Mouse (Mus musculus): ENCODE results near the gene Pmp22. TPM values are rescaled to one million over a fixed set of nuclear protein-coding genes. Genes with fewer than 3 reads are reported as not detected.

Pmp22 gene
- polyA plus RNA-seq, 1 experiment from 2014 or later: 78.4 TPM

DNA sequence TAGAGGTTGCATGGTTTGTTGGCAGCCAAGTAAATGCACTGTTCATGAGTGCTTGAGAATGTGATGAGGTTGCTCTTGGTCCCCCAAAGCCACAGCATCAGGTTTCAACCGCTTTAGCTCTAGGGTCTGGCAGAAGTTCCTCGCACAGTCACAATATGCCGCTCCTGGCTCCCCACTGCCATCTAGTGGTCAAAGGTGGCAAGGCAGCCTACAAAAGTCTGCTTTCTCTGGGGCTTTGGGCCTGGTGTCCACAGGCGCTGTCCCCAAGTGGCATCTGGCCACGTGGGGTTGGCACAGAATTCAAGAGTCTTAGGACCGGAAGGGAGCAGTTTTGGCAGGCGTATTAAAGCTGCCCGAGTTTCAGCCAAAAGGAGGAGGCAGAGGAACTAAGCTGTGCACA, 6.8 kb downstream of the Pmp22 start:
- Histone ChIP-seq H3K27ac (replicated peaks) (peak overlapping the region; percentile 46), H3K27me3 (replicated peaks) (peaks cover 6% of the 10 kb centered on the region; the same call in 1 of the 2 replicates), H3K4me1 (peaks cover 54% of the 10 kb centered on the region), H3K36me3 (peaks cover 52% of the 10 kb centered on the region), H3K4me2 (peak overlapping the region; percentile 12; the same call in 1 of the 2 replicates), H3K9me3 (no peaks in the 10 kb centered on the region), H3K4me3 (no peak overlapping the region), H3K9ac (peak overlapping the region; percentile 54)
- ATAC-seq (ENCODE audit: extremely low read depth, insufficient number of reproducible peaks, low FRiP score, low TSS enrichment): 0 out of 2 replicates have a peak, but pooled peaks have one; percentile 4
- WGBS: 3% methylated on average over 8 of the region's 8 CpGs

DNA sequence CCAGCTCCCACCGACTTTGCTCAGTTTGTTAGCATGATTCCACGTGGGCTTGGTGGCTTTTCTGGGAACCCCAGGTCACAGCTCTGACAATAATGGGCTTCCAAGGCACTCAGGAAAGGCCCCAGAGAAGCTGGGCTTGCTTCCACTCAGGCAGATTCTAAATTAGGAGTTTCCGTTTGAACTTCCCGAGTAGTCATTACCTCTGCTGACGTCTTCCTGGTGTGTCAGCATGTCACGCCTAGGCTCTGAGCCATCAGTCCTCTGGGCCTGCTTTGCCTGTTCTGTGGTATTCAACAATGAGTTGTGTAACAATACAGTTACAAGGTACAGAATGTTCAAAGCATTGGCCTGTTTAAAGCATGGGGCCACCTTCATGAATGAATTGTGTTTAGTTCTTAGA, 7.4 kb downstream of the Pmp22 start:
- WGBS: 53% methylated on average over 6 of the region's 6 CpGs

DNA sequence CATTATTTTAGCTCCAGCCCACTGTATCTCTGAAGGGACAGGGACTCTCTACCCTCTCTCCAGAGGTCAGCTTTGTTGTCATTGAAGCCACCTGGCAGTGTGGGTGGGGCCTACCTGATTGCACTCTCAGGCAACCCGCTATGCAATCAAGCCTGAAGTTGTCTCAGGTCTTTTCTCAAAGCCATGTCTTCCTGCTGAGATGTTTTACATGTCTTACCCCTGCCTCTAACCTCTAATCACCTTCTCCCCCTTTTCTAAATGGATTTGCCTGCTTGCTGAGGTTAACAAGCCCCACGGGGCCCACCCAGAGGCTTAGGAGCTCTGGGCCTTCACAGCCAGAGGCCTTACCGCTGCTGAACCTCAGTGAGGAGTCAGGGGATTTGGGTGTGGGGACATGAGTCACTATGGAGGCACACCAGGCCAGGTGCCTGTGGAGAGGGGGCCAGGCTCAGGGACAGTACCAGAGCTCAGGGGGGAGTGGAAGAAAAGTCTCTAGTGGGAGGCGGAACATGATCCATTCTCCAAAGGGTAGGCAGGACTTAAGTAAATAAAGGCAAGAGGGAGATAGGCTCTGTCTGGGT, 8.1 kb downstream of the Pmp22 start:
- Histone ChIP-seq H3K27me3 (replicated peaks) (0 out of 2 replicates have a peak, but pooled peaks cover 5% of the 10 kb centered on the region), H3K4me1 (peaks cover 41% of the 10 kb centered on the region), H3K4me3 (no peak overlapping the region), H3K4me2 (no peak overlapping the region), H3K9ac (no peak overlapping the region), H3K27ac (replicated peaks) (no peak overlapping the region), H3K36me3 (peaks cover 64% of the 10 kb centered on the region), H3K9me3 (no peaks in the 10 kb centered on the region)
- no peak for ATAC-seq (ENCODE audit: extremely low read depth, insufficient number of reproducible peaks, low FRiP score, low TSS enrichment)
- WGBS: 77% methylated on average over 4 of the region's 4 CpGs

More for the DNA sequence above, 7.4 kb downstream of the Pmp22 start:
- H3K36me3 ChIP-seq: peaks cover 58% of the 10 kb centered on the region
- H3K9ac ChIP-seq: peak overlapping the region; percentile 54
- peak overlapping the region; percentile 46; the same call in 1 of the 2 replicates for H3K27ac ChIP-seq (replicated peaks)
- H3K4me2 ChIP-seq: peak overlapping the region; percentile 12; the same call in 1 of the 2 replicates
- no peaks in the 10 kb centered on the region for H3K9me3 ChIP-seq
- H3K27me3 ChIP-seq (replicated peaks): 0 out of 2 replicates have a peak, but pooled peaks cover 5% of the 10 kb centered on the region
- H3K4me3 ChIP-seq: no peak overlapping the region
- H3K4me1 ChIP-seq: peaks cover 48% of the 10 kb centered on the region
- ATAC-seq (ENCODE audit: extremely low read depth, insufficient number of reproducible peaks, low FRiP score, low TSS enrichment): no peak

DNA sequence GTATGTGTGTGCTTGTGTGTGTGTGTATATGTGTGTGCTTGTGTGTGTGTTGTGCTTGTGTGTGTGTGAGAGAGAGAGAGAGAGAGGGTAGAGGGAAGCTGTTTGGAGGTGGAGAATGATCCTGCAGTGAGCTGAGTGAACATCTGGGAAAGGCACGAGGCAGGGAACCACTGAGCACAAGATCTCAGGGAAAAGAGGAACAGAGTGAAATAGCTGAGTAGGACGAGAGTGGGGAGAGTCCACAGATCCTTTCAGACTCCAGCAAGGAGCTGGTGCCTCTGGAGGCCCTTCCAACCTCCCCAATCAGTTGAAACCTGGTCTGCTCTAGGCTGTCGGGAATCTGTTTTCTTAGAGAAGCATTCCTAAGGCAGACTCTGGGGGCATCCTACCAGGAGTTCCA, 10.0 kb downstream of the Pmp22 start:
- Histone ChIP-seq H3K9ac (no peak overlapping the region), H3K9me3 (no peaks in the 10 kb centered on the region), H3K4me3 (no peak overlapping the region), H3K36me3 (peaks cover 81% of the 10 kb centered on the region), H3K4me1 (peaks cover 46% of the 10 kb centered on the region), H3K27me3 (replicated peaks) (0 out of 2 replicates have a peak, but pooled peaks cover 5% of the 10 kb centered on the region), H3K27ac (replicated peaks) (no peak overlapping the region), H3K4me2 (no peak overlapping the region)
- 40% methylated on average over 3 of the region's 3 CpGs for WGBS
- no peak for ATAC-seq (ENCODE audit: extremely low read depth, insufficient number of reproducible peaks, low FRiP score, low TSS enrichment)

DNA sequence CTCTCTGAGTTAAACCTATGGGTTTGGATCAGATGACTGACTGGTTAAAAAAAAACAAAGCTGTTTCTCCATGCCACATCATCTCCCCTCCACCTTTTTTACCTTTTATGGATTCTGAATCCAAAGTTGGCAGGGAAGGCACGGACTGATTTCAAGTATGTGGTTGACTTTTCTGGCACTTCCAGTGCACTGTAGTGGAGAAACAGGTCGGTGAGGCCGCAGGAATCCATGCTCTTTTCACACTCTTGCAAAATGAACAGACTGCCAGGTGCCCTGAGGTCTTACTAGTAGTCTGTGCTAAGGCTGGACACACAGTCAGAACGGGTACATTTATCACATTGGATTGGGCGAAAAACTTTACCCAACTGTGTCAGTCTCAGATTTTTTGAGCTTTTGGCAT, 13.5 kb downstream of the Pmp22 start:
- no peaks in the 10 kb centered on the region for H3K27me3 ChIP-seq (replicated peaks)
- H3K4me3 ChIP-seq: no peak overlapping the region
- H3K27ac ChIP-seq (replicated peaks): no peak overlapping the region
- no peaks in the 10 kb centered on the region for H3K9me3 ChIP-seq
- peaks cover 77% of the 10 kb centered on the region for H3K36me3 ChIP-seq
- H3K9ac ChIP-seq: no peak overlapping the region
- H3K4me1 ChIP-seq: peaks cover 41% of the 10 kb centered on the region
- H3K4me2 ChIP-seq: no peak overlapping the region
- ATAC-seq (ENCODE audit: extremely low read depth, insufficient number of reproducible peaks, low FRiP score, low TSS enrichment): no peak
- 81% methylated on average over 5 of the region's 5 CpGs for WGBS

DNA sequence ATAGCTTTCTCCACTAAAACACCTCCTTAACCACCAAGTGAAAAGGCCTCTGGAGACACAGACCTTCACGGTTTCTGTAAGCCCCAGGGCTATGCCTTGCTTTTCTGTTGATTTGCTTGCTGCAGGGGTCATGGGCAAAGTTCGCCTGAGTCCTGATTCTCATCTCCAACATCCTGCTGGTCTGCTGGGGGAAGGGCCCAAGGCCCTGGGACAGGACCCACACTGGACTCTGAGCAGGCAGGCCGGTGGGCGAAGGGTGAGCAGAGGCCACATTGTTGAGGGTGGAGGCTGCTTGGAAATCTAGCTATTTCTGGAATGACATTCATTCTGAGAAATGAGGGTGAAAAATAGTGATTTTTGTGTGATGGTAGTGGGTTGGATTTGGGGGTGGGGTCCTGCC, 14.0 kb downstream of the Pmp22 start:
- Histone ChIP-seq H3K9ac (0 out of 2 replicates have a peak overlapping the region, but pooled peaks have one; percentile 14), H3K4me2 (no peak overlapping the region), H3K4me3 (no peak overlapping the region), H3K36me3 (peaks cover 72% of the 10 kb centered on the region), H3K9me3 (no peaks in the 10 kb centered on the region), H3K4me1 (peaks cover 41% of the 10 kb centered on the region), H3K27ac (replicated peaks) (no peak overlapping the region), H3K27me3 (replicated peaks) (no peaks in the 10 kb centered on the region)
- WGBS: 77% methylated on average over 4 of the region's 4 CpGs
- ATAC-seq (ENCODE audit: extremely low read depth, insufficient number of reproducible peaks, low FRiP score, low TSS enrichment): no peak

DNA sequence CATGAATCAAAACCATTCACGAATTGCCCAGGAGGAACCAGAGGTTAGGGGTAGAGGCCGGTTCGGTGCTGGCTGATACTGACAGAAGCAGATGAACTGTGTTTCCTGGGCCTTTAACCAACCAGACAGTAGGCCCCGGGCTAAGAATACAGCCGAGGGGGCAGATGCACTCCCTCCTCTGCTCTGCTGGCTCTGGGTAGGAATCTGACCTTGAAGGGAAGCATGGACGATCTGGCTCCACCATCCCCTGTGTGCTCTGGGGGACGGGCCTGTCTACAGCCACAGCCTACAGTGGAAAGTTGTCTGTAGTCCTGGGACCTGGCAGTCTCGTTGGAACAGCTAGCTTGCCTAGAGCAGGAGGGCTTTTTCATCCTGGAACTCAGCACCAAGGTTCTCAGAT, 14.7 kb downstream of the Pmp22 start:
- H3K27me3 ChIP-seq (replicated peaks): no peaks in the 10 kb centered on the region
- no peak overlapping the region for H3K4me3 ChIP-seq
- H3K9ac ChIP-seq: no peak overlapping the region
- no peaks in the 10 kb centered on the region for H3K9me3 ChIP-seq
- 46% methylated on average over 8 of the region's 8 CpGs for WGBS
- H3K36me3 ChIP-seq: peaks cover 65% of the 10 kb centered on the region
- ATAC-seq (ENCODE audit: extremely low read depth, insufficient number of reproducible peaks, low FRiP score, low TSS enrichment): no peak; the same call in 1 of the 2 replicates
- no peak overlapping the region for H3K4me2 ChIP-seq
- peak overlapping the region; percentile 46; the same call in 1 of the 2 replicates for H3K27ac ChIP-seq (replicated peaks)
- peaks cover 41% of the 10 kb centered on the region for H3K4me1 ChIP-seq

DNA sequence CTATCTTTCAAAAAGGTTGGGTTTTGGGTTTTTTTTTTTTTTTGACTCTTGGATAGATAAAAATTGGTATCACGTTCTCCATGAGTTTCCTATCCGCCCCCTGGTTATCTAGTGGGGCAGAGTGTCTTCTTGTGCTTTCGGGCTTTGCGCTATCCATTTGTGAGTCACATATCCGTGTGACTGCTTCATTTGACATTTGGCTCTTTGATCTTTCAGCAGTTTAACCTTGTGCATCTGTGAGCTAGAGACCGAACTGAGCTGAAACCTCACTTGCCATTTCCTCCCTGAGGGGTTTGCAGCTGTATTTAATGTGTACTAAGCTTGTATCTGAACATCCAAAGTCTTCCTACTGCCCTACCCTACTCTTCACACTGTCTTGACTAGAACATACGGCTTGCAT, 17.8 kb downstream of the Pmp22 start:
- Histone ChIP-seq H3K9ac (no peak overlapping the region), H3K9me3 (no peaks in the 10 kb centered on the region), H3K4me2 (no peak overlapping the region), H3K27ac (replicated peaks) (no peak overlapping the region), H3K27me3 (replicated peaks) (no peaks in the 10 kb centered on the region), H3K4me3 (no peak overlapping the region), H3K36me3 (peaks cover 50% of the 10 kb centered on the region), H3K4me1 (peaks cover 41% of the 10 kb centered on the region)
- 38% methylated on average over 7 of the region's 7 CpGs for WGBS
- no peak for ATAC-seq (ENCODE audit: extremely low read depth, insufficient number of reproducible peaks, low FRiP score, low TSS enrichment)

DNA sequence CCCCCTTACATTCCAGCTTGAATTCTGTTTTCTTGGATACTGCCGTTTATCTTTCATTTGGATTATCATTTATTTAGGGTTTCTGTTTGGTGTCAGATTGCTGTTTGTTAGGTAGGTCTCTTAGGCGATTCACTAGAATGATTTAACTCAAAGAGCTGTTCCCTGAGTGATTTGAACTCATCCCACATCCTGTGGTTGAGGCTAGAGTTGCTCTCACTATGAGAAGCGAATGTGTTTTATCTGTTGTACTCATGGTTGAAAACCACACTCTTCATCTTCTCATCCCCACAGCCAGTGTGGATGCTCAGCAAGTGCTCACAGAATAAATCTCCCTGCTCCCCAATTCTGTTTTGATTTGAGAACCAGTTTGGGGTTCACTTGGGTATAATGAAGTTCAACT, 19.5 kb downstream of the Pmp22 start:
- Histone ChIP-seq H3K36me3 (peaks cover 51% of the 10 kb centered on the region), H3K4me3 (no peak overlapping the region), H3K4me1 (peaks cover 28% of the 10 kb centered on the region), H3K4me2 (no peak overlapping the region), H3K27me3 (replicated peaks) (no peaks in the 10 kb centered on the region), H3K27ac (replicated peaks) (no peak overlapping the region), H3K9ac (no peak overlapping the region), H3K9me3 (no peaks in the 10 kb centered on the region)
- 80% methylated on average over 3 of the region's 3 CpGs for WGBS
- ATAC-seq (ENCODE audit: extremely low read depth, insufficient number of reproducible peaks, low FRiP score, low TSS enrichment): no peak

DNA sequence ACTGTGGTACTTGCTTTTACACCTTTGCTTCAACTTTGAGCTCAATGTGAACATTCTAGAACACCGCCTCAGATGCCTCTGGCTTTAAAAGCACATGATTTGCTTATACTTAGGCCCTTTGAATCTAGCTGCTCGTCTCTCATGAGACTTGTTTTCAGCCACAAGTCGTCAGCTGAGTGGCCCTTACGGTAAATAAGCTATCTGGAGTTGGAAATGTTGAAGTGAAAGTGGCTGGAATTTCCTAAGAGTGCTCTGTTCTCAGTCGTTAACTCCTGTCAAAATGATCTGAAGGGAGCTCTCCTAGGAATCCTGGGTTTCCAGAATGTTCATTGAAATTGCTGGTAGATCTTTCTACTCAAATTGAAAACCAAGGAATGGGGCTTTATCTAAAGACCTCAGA, 23.1 kb downstream of the Pmp22 start:
- Histone ChIP-seq H3K9ac (no peak overlapping the region), H3K9me3 (no peaks in the 10 kb centered on the region), H3K27ac (replicated peaks) (no peak overlapping the region), H3K27me3 (replicated peaks) (no peaks in the 10 kb centered on the region), H3K36me3 (peaks cover 65% of the 10 kb centered on the region), H3K4me3 (no peak overlapping the region), H3K4me1 (peaks cover under 1% of the 10 kb centered on the region; the same call in 1 of the 2 replicates), H3K4me2 (no peak overlapping the region)
- ATAC-seq (ENCODE audit: extremely low read depth, insufficient number of reproducible peaks, low FRiP score, low TSS enrichment): no peak
- 50% methylated on average over 5 of the region's 5 CpGs for WGBS

DNA sequence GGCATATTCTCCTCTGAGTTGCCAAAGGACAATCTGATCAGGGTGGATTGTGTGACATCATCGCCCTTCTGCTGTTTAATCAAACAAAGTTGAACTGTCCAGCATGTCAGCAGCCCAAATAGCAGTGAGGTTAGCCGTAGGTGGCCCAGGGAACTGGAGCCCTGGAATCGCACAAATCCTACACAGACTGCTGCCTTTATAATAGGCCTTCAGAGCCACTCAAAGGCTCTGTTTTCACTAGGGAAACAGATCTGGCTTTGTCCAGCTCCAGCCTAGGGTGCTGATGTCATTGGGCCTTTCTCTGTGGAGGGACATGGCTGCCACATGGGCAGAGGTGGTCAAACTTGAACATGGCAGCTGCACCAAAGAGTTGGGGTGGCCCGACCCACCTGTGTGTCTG, 28.3 kb downstream of the Pmp22 start:
- Histone ChIP-seq H3K9ac (no peak overlapping the region), H3K36me3 (peaks cover 80% of the 10 kb centered on the region), H3K4me1 (no peaks in the 10 kb centered on the region), H3K27me3 (replicated peaks) (no peaks in the 10 kb centered on the region), H3K4me3 (no peak overlapping the region), H3K9me3 (no peaks in the 10 kb centered on the region), H3K27ac (replicated peaks) (no peak overlapping the region), H3K4me2 (no peak overlapping the region)
- WGBS: 82% methylated on average over 4 of the region's 4 CpGs
- no peak for ATAC-seq (ENCODE audit: extremely low read depth, insufficient number of reproducible peaks, low FRiP score, low TSS enrichment)

DNA sequence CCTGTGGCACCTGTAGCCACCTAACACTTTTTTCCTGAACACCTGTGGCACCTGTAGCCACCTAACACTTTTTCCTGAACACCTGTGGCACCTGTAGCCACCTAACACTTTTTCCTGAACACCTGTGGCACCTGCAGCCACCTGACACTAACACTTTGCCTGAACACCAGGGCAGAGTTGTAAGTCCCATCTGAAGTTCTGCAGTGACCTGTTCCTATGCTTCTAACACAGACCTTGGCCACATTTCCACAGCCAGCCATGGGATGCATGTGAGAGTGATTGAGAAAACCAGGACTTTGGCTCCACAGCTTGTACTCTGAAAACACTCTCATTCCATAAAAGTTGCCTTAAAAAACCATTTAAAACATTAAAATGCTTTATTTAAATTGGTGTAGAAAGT, 32.1 kb downstream of the Pmp22 start:
- Histone ChIP-seq H3K36me3 (peaks cover 44% of the 10 kb centered on the region), H3K27me3 (replicated peaks) (no peaks in the 10 kb centered on the region), H3K4me3 (no peak overlapping the region), H3K9me3 (no peaks in the 10 kb centered on the region), H3K9ac (no peak overlapping the region), H3K4me1 (no peaks in the 10 kb centered on the region), H3K4me2 (no peak overlapping the region), H3K27ac (replicated peaks) (no peak overlapping the region)
- ATAC-seq (ENCODE audit: extremely low read depth, insufficient number of reproducible peaks, low FRiP score, low TSS enrichment): no peak
